Mouse (Mus musculus) liver, embryonic 11.5 days (tissue): ENCODE measurements around the gene Mrps27. TPM values are rescaled to one million over a fixed set of nuclear protein-coding genes. Genes with fewer than 3 reads are reported as not detected.

Experiments used
- ATAC-seq: fragments of 200-750 bp; cut with Nextera tagmentation; replicated peaks from 2 replicates; pipeline ENCODE4 v1.8.0; 2017; ENCODE audit warnings: moderate number of reproducible peaks, mild to moderate bottlenecking, moderate TSS enrichment, moderate library complexity; ENCODE audit not compliant: low FRiP score
- DNase-seq: peaks from one replicate; pipeline ENCODE4 v3.0.0-alpha.2; 2017; ENCODE audit warnings: low spot score
- H3K27ac ChIP-seq: fragments of 300-500 bp; sonication (generic); 2 replicates; pipeline ENCODE4 v1.5.1; 2014; ENCODE audit warnings: mild to moderate bottlenecking, low read depth, low read length, control low read depth
- H3K27me3 ChIP-seq: fragments of 300-500 bp; sonication (generic); replicated peaks from 2 replicates; pipeline ENCODE4 v1.6.1; 2014; ENCODE audit warnings: low read length, mixed read lengths; ENCODE audit not compliant: control insufficient read depth, insufficient read depth
- H3K36me3 ChIP-seq: fragments of 300-500 bp; sonication (generic); 2 replicates; pipeline ENCODE4 v1.6.1; 2014; ENCODE audit warnings: mild to moderate bottlenecking, low read length, moderate library complexity, mixed read lengths; ENCODE audit not compliant: control insufficient read depth, insufficient read depth
- H3K4me1 ChIP-seq: fragments of 300-500 bp; sonication (generic); replicated peaks from 2 replicates; pipeline ENCODE4 v1.6.1; 2014; ENCODE audit warnings: low read length, mixed read lengths; ENCODE audit not compliant: control insufficient read depth, insufficient read depth
- H3K4me2 ChIP-seq: fragments of 300-500 bp; sonication (generic); 2 replicates; pipeline ENCODE4 v1.6.1; 2014; ENCODE audit warnings: mild to moderate bottlenecking, control low read depth, moderate library complexity
- H3K4me3 ChIP-seq: fragments of 300-500 bp; sonication (generic); 2 replicates; pipeline ENCODE4 v1.5.1; 2014; ENCODE audit warnings: low read depth, low read length, control low read depth
- H3K9ac ChIP-seq: fragments of 300-500 bp; sonication (generic); 2 replicates; pipeline ENCODE4 v1.6.1; 2014; ENCODE audit warnings: low read depth, low read length, control low read depth
- H3K9me3 ChIP-seq: fragments of 300-500 bp; sonication (generic); 2 replicates; pipeline ENCODE4 v1.6.1; 2016; ENCODE audit warnings: low read length, inconsistent platforms, mixed read lengths; ENCODE audit not compliant: control insufficient read depth
- WGBS: fragments of 180-500 bp; shearing (Covaris S2); extraction: QIAGEN DNeasy Blood & Tissue Kit; methylation state at CpG from one replicate; pipeline ENCODE4 v1.1.7; 2014; 5-methylcytosine and 5-hydroxymethylcytosine counted together
- polyA plus RNA-seq: library from polyadenylated mRNA; unstranded; fragments of >200 nt; fragmentation: Nextera tagmentation; extraction: Ambion mirVana; gene quantifications from 2 replicates; pipeline ENCODE4 v1.2.1, GENCODE M21; 2014

Gene Mrps27
- polyA plus RNA-seq, 1 experiment from 2014 or later: 67.4 TPM

DNA sequence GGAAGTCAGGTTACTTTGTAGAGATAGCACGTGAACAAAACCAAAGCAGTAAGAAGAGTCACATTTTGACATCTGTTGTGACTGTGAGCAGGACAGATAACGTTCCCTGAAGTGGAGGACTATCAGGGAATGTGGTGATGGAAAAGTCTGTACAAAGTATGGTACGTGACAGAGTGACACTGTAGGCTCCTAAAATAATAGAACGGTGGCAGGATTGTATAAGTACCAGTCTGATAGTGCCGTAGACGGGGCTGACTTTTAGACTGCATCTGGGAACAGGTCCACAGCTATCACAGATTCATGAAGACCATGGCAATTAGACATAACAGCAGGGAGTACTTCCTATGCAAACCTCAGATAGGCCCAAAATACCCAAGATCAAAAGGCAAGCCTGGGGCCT lies 3.1 kb upstream of the Mrps27 start:
- Histone ChIP-seq H3K27me3 (no peaks in the 10 kb centered on the region), H3K4me3 (no peak overlapping the region), H3K9me3 (no peaks in the 10 kb centered on the region), H3K36me3 (peaks cover 33% of the 10 kb centered on the region), H3K27ac (no peak overlapping the region), H3K4me2 (no peak overlapping the region), H3K4me1 (peaks cover 8% of the 10 kb centered on the region; the same call in 1 of the 2 replicates), H3K9ac (no peak overlapping the region)
- WGBS: 91% methylated on average over 6 of the region's 6 CpGs
- no peak for ATAC-seq
- no peak for DNase-seq

DNA sequence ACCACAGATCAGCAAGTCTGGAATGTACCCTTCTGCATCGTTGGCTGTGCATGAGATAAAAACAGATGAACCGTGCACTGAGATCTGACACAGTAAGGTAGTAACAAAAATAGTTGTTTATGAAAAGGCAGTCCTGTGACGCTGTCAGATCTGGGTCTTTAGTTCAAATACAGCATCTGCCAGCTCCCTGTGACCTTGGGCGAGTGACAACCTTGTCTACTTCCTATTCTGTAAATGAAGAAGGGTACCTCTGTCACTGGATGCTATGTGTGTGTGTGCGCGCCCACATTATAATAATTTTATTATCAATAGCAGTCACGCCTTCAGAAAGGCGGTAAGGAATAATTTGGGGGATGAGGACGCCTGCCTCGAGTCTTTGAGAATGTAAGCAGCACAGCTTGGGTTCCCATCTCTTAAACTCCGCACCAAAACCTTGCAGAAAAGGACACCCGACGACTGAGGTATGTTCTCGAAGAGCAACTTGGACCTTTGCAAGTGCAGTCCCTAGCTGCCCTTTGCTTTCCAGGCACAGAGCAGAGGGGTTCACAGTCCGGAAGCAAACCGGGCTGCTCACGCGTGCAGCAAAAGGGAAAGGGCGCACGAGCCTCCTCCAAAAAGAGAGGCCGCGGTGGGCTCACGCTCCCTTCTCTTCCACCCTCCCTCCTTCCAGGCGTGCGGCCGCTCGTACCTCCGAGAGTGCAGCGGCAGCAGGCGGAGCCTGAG lies 549 bp upstream of the Mrps27 start:
- Histone ChIP-seq H3K27me3 (no peaks in the 10 kb centered on the region), H3K4me2 (peak overlapping the region; percentile 69), H3K36me3 (peaks cover 24% of the 10 kb centered on the region), H3K27ac (peak overlapping the region; percentile 70), H3K4me3 (peak overlapping the region; percentile 79), H3K4me1 (peaks cover 8% of the 10 kb centered on the region; the same call in 1 of the 2 replicates), H3K9ac (peak overlapping the region; percentile 80), H3K9me3 (no peaks in the 10 kb centered on the region)
- peak; percentile 73 for ATAC-seq
- WGBS: 2% methylated on average over 29 of the region's 30 CpGs
- DNase-seq: no peak

DNA sequence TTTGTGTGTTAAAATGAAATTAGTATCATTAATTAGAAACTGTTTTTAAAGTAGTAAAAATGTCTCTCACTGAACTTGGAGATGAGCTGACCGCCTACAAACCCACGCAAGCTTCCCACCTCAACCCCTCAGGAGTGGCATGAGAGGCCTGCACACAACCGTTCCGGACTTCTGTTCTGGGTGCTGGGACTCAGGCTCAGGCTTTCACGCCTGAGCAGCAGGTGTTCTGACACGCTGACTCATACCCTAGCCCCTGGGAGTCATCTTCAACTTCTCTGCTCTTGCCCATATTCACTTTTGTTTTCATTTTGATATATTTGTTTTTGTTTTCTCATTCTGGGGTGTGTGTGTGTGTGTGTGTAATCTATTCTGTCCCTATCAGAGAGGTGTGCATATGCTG lies 5.4 kb downstream of the Mrps27 start:
- no peak overlapping the region for H3K27ac ChIP-seq
- ATAC-seq (no peak), DNase-seq (no peak)
- H3K9ac ChIP-seq: no peak overlapping the region
- H3K27me3 ChIP-seq: no peaks in the 10 kb centered on the region
- peaks cover 5% of the 10 kb centered on the region; the same call in 1 of the 2 replicates for H3K36me3 ChIP-seq
- no peak overlapping the region for H3K4me2 ChIP-seq
- no peaks in the 10 kb centered on the region for H3K9me3 ChIP-seq
- no peak overlapping the region for H3K4me3 ChIP-seq
- WGBS: 93% methylated on average over 6 of the region's 6 CpGs
- peaks cover 5% of the 10 kb centered on the region; the same call in 1 of the 2 replicates for H3K4me1 ChIP-seq

- Histone ChIP-seq H3K9me3 (no peaks in the 10 kb centered on the region), H3K27ac (no peak overlapping the region), H3K27me3 (no peaks in the 10 kb centered on the region), H3K9ac (no peak overlapping the region), H3K36me3 (peaks cover 5% of the 10 kb centered on the region; the same call in 1 of the 2 replicates), H3K4me1 (peaks cover 9% of the 10 kb centered on the region; the same call in 1 of the 2 replicates), H3K4me2 (no peak overlapping the region), H3K4me3 (no peak overlapping the region)
- ATAC-seq: no peak
- DNase-seq: no peak
- WGBS: 62% methylated on average over 8 of the region's 8 CpGs
These were observed 6.6 kb downstream of the Mrps27 start for GRCm38 (mm10) chr13:99351186-99351585.

GRCm38 (mm10) chr13:99351596-99351995 lies 7.0 kb downstream of the Mrps27 start:
- Histone ChIP-seq H3K4me3 (no peak overlapping the region), H3K4me1 (peaks cover 9% of the 10 kb centered on the region; the same call in 1 of the 2 replicates), H3K4me2 (no peak overlapping the region), H3K9me3 (no peaks in the 10 kb centered on the region), H3K27ac (no peak overlapping the region), H3K9ac (no peak overlapping the region), H3K27me3 (no peaks in the 10 kb centered on the region), H3K36me3 (peaks cover 5% of the 10 kb centered on the region; the same call in 1 of the 2 replicates)
- no peak for DNase-seq
- 64% methylated on average over 3 of the region's 3 CpGs for WGBS
- ATAC-seq: no peak

GRCm38 (mm10) chr13:99352758-99353489 lies 8.3 kb downstream of the Mrps27 start:
- ATAC-seq: peak; percentile 99
- WGBS: 11% methylated on average over 28 of the region's 28 CpGs
- peaks cover 9% of the 10 kb centered on the region; the same call in 1 of the 2 replicates for H3K36me3 ChIP-seq
- H3K9ac ChIP-seq: peak overlapping the region; percentile 68
- DNase-seq: peak; percentile 87
- no peaks in the 10 kb centered on the region for H3K9me3 ChIP-seq
- H3K27me3 ChIP-seq: no peaks in the 10 kb centered on the region
- peaks cover 9% of the 10 kb centered on the region; the same call in 1 of the 2 replicates for H3K4me1 ChIP-seq
- H3K27ac ChIP-seq: peak overlapping the region; percentile 75
- peak overlapping the region; percentile 76 for H3K4me2 ChIP-seq
- H3K4me3 ChIP-seq: peak overlapping the region; percentile 42

GRCm38 (mm10) chr13:99353490-99353851 lies 8.9 kb downstream of the Mrps27 start:
- peaks cover 9% of the 10 kb centered on the region; the same call in 1 of the 2 replicates for H3K4me1 ChIP-seq
- WGBS: 26% methylated on average over 7 of the region's 7 CpGs
- peaks cover 6% of the 10 kb centered on the region; the same call in 1 of the 2 replicates for H3K36me3 ChIP-seq
- no peaks in the 10 kb centered on the region for H3K27me3 ChIP-seq
- peak overlapping the region; percentile 68 for H3K9ac ChIP-seq
- ATAC-seq (no peak), DNase-seq (no peak)
- no peaks in the 10 kb centered on the region for H3K9me3 ChIP-seq
- peak overlapping the region; percentile 75 for H3K27ac ChIP-seq
- peak overlapping the region; percentile 76 for H3K4me2 ChIP-seq
- peak overlapping the region; percentile 42 for H3K4me3 ChIP-seq

GRCm38 (mm10) chr13:99355072-99355471 lies 10.5 kb downstream of the Mrps27 start:
- DNase-seq: no peak
- 85% methylated on average over 6 of the region's 6 CpGs for WGBS
- H3K27ac ChIP-seq: no peak overlapping the region; the same call in 1 of the 2 replicates

More at GRCm38 (mm10) chr13:99355072-99355471, 10.5 kb downstream of the Mrps27 start:
- no peak overlapping the region for H3K4me3 ChIP-seq
- H3K4me2 ChIP-seq: no peak overlapping the region
- H3K9ac ChIP-seq: no peak overlapping the region
- H3K4me1 ChIP-seq: peaks cover 9% of the 10 kb centered on the region; the same call in 1 of the 2 replicates
- H3K9me3 ChIP-seq: no peaks in the 10 kb centered on the region
- no peaks in the 10 kb centered on the region for H3K27me3 ChIP-seq
- H3K36me3 ChIP-seq: peaks cover 9% of the 10 kb centered on the region; the same call in 1 of the 2 replicates
- ATAC-seq: no peak
